Mouse (Mus musculus): ENCODE results near the gene Itga10. TPM values are rescaled to one million over a fixed set of nuclear protein-coding genes. Genes with fewer than 3 reads are reported as not detected.

The Itga10 gene
- polyA plus RNA-seq, 1 experiment = 4.7 TPM

GRCm38 (mm10) chr3:96666916-96667315 lies 21.5 kb downstream of the Itga10 start:
- WGBS = 92% methylated on average over 5 of the region's 5 CpGs
- Histone ChIP-seq H3K4me3 (replicated peaks; ENCODE audit: insufficient read depth, low read depth, low read length) (no peak overlapping the region), H3K27ac (ENCODE audit: insufficient read depth, low read length) (no peak overlapping the region), H3K27me3 (ENCODE audit: control insufficient read depth, insufficient read depth, low read length) (no peaks in the 10 kb centered on the region), H3K4me1 (ENCODE audit: control insufficient read depth, insufficient read depth, low read length) (no peaks in the 10 kb centered on the region; the same call in 1 of the 2 replicates)
- TF ChIP-seq CTCF (IDR thresholded peaks at IDR 0.05; ENCODE audit: borderline replicate concordance, insufficient read depth, low read depth, low read length) = no peak
- TF ChIP-seq POLR2A (IDR thresholded peaks at IDR 0.05; ENCODE audit: borderline replicate concordance, insufficient read depth, low read length) = no peak
- DNase-seq = no peak

GRCm38 (mm10) chr3:96667316-96667715 lies 21.9 kb downstream of the Itga10 start:
- 47% methylated on average over 1 of the region's 1 CpGs for WGBS
- no peak overlapping the region for H3K27ac ChIP-seq (ENCODE audit: insufficient read depth, low read length)
- TF ChIP-seq POLR2A (IDR thresholded peaks at IDR 0.05; ENCODE audit: borderline replicate concordance, insufficient read depth, low read length) (no peak), CTCF (IDR thresholded peaks at IDR 0.05; ENCODE audit: borderline replicate concordance, insufficient read depth, low read depth, low read length) (peak; percentile 19; the same call in 1 of the 2 replicates)
- DNase-seq = no peak
- H3K27me3 ChIP-seq (ENCODE audit: control insufficient read depth, insufficient read depth, low read length) = no peaks in the 10 kb centered on the region
- no peak overlapping the region for H3K4me3 ChIP-seq (replicated peaks; ENCODE audit: insufficient read depth, low read depth, low read length)
- H3K4me1 ChIP-seq (ENCODE audit: control insufficient read depth, insufficient read depth, low read length) = no peaks in the 10 kb centered on the region; the same call in 1 of the 2 replicates

GRCm38 (mm10) chr3:96668424-96669067 lies 23.2 kb downstream of the Itga10 start:
- 83% methylated on average over 5 of the region's 5 CpGs for WGBS
- no peaks in the 10 kb centered on the region for H3K27me3 ChIP-seq (ENCODE audit: control insufficient read depth, insufficient read depth, low read length)
- no peaks in the 10 kb centered on the region; the same call in 1 of the 2 replicates for H3K4me1 ChIP-seq (ENCODE audit: control insufficient read depth, insufficient read depth, low read length)
- H3K4me3 ChIP-seq (replicated peaks; ENCODE audit: insufficient read depth, low read depth, low read length) = no peak overlapping the region
- DNase-seq = no peak
- no peak overlapping the region for H3K27ac ChIP-seq (ENCODE audit: insufficient read depth, low read length)
- TF ChIP-seq POLR2A (IDR thresholded peaks at IDR 0.05; ENCODE audit: borderline replicate concordance, insufficient read depth, low read length) (no peak), CTCF (IDR thresholded peaks at IDR 0.05; ENCODE audit: borderline replicate concordance, insufficient read depth, low read depth, low read length) (no peak)

- H3K4me3 ChIP-seq (replicated peaks; ENCODE audit: insufficient read depth, low read depth, low read length) = peak within 1 kb of the TSS; percentile 68
- H3K27me3 ChIP-seq (ENCODE audit: control insufficient read depth, insufficient read depth, low read length) = no peaks in the 10 kb centered on the region
- H3K27ac ChIP-seq (ENCODE audit: insufficient read depth, low read length) = no peak within 1 kb of the TSS
- DNase-seq = peak; percentile 82 to 86
- 5% methylated on average over 35 of the region's 35 CpGs for WGBS
- H3K4me1 ChIP-seq (ENCODE audit: control insufficient read depth, insufficient read depth, low read length) = no peaks in the 10 kb centered on the region
- TF ChIP-seq POLR2A (IDR thresholded peaks at IDR 0.05; ENCODE audit: borderline replicate concordance, insufficient read depth, low read length) (peak; percentile 13; the same call in 1 of the 2 replicates), CTCF (IDR thresholded peaks at IDR 0.05; ENCODE audit: borderline replicate concordance, insufficient read depth, low read depth, low read length) (no peak)
Measured at GRCm38 (mm10) chr3:96669727-96670468, 24.5 kb downstream of the Itga10 start, which contains the start of gene Ankrd35. Ankrd35 (plus strand) TSS chr3:96670131.

GRCm38 (mm10) chr3:96671519-96671918 lies 26.1 kb downstream of the Itga10 start:
- H3K27ac ChIP-seq (ENCODE audit: insufficient read depth, low read length) = no peak overlapping the region
- no peaks in the 10 kb centered on the region for H3K4me1 ChIP-seq (ENCODE audit: control insufficient read depth, insufficient read depth, low read length)
- no peaks in the 10 kb centered on the region for H3K27me3 ChIP-seq (ENCODE audit: control insufficient read depth, insufficient read depth, low read length)
- no peak for TF ChIP-seq POLR2A (IDR thresholded peaks at IDR 0.05; ENCODE audit: borderline replicate concordance, insufficient read depth, low read length)
- TF ChIP-seq CTCF (IDR thresholded peaks at IDR 0.05; ENCODE audit: borderline replicate concordance, insufficient read depth, low read depth, low read length) = no peak
- H3K4me3 ChIP-seq (replicated peaks; ENCODE audit: insufficient read depth, low read depth, low read length) = no peak overlapping the region
- DNase-seq = no peak
- WGBS = 96% methylated on average over 5 of the region's 5 CpGs

- Histone ChIP-seq H3K27ac (ENCODE audit: insufficient read depth, low read length) (no peak overlapping the region), H3K4me3 (replicated peaks; ENCODE audit: insufficient read depth, low read depth, low read length) (no peak overlapping the region), H3K4me1 (ENCODE audit: control insufficient read depth, insufficient read depth, low read length) (no peaks in the 10 kb centered on the region), H3K27me3 (ENCODE audit: control insufficient read depth, insufficient read depth, low read length) (no peaks in the 10 kb centered on the region)
- TF ChIP-seq CTCF (IDR thresholded peaks at IDR 0.05; ENCODE audit: borderline replicate concordance, insufficient read depth, low read depth, low read length) (no peak), POLR2A (IDR thresholded peaks at IDR 0.05; ENCODE audit: borderline replicate concordance, insufficient read depth, low read length) (no peak)
- DNase-seq = no peak
- 74% methylated on average over 4 of the region's 4 CpGs for WGBS
Measured at GRCm38 (mm10) chr3:96673514-96673913, 28.1 kb downstream of the Itga10 start.

- no peaks in the 10 kb centered on the region for H3K4me1 ChIP-seq (ENCODE audit: control insufficient read depth, insufficient read depth, low read length)
- no peaks in the 10 kb centered on the region for H3K27me3 ChIP-seq (ENCODE audit: control insufficient read depth, insufficient read depth, low read length)
- 77% methylated on average over 8 of the region's 8 CpGs for WGBS
- no peak for DNase-seq
- TF ChIP-seq POLR2A (IDR thresholded peaks at IDR 0.05; ENCODE audit: borderline replicate concordance, insufficient read depth, low read length) = no peak
- no peak for TF ChIP-seq CTCF (IDR thresholded peaks at IDR 0.05; ENCODE audit: borderline replicate concordance, insufficient read depth, low read depth, low read length)
- no peak overlapping the region for H3K4me3 ChIP-seq (replicated peaks; ENCODE audit: insufficient read depth, low read depth, low read length)
- H3K27ac ChIP-seq (ENCODE audit: insufficient read depth, low read length) = no peak overlapping the region
Measured at GRCm38 (mm10) chr3:96674442-96674841, 29.1 kb downstream of the Itga10 start.
